Mouse (Mus musculus) erythroid progenitor cell, adult 5-6 weeks (primary cell): ENCODE data around the gene Opn1sw. TPM values are rescaled to one million over a fixed set of nuclear protein-coding genes. Genes with fewer than 3 reads are reported as not detected.
A peak's percentile ranks its signal among the peaks of the same experiment; 100 is the strongest.
"Not testable (repeated sequence)": the region's sequence is repeated elsewhere in the genome, so short reads cannot be mapped to it uniquely, and the experiment has no call there.

Source experiments
- ATAC-seq: replicated peaks from 2 replicates; pipeline ENCODE4 v1.8.0; 2016; ENCODE audit warnings: moderate number of reproducible peaks, mild to moderate bottlenecking, moderate TSS enrichment, inconsistent platforms; ENCODE audit not compliant: poor library complexity, low FRiP score, severe bottlenecking
- total RNA-seq, 2 experiments: library from RNA; stranded (forward) in 1 of 2; stranded (reverse) in 1 of 2; fragments of 150-400 nt in 1 of 2; fragments of 186-747, 209-891 nt in 1 of 2; gene quantifications; 2 replicates each; pipeline versions ENCODE4 v1.2.3 to v1.2.4; 2015 to 2017; ENCODE audit warnings: low replicate concordance in 2 of 2

Opn1sw gene
- total RNA-seq, 2 experiments from 2014 or later: not detected

GRCm38 (mm10) chr6:29348371-29348724, 39.9 kb downstream of the Opn1sw start:
- ATAC-seq: peak; percentile 30

- ATAC-seq: peak; percentile 98
These were observed 40.5 kb downstream of the Opn1sw start, which contains the start of gene Calu for GRCm38 (mm10) chr6:29347665-29348370. TSS of gene Calu (plus strand) at chr6:29348069.

DNA sequence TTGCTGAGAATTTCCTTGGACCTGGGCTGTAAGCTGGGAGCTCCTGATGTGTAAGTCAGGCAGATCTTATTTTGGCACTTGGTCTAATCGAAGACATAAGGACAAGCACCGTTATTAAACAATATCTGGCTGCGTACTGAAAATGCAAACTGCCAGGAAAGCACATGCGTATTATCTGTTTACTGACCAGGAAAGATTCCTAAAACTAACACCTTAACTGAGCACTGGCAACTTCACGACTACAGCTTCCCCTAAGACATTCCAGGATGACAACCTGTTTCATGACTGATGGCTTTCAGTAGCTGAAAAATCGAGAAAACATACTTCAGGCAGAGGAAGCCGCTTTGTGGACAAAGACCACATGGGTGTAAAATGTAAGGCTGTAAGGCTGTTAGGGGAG, 41.1 kb downstream of the Opn1sw start:
- ATAC-seq: no peak

- not testable (repeated sequence) for ATAC-seq
These were observed 41.8 kb downstream of the Opn1sw start for GRCm38 (mm10) chr6:29346512-29346911.

- ATAC-seq: no peak
These were observed 58.8 kb downstream of the Opn1sw start for GRCm38 (mm10) chr6:29329514-29329913.

GRCm38 (mm10) chr6:29326961-29327360, 61.3 kb downstream of the Opn1sw start:
- ATAC-seq: no peak

Other genes starting within 250 kb of the Opn1sw start
- gene Rbm28, start 223.5 kb downstream of the Opn1sw start, total RNA-seq (2015; ENCODE audit: low replicate concordance): 16.9 and 17.6 TPM in 2 replicates
- gene Rbm28, start 223.5 kb downstream of the Opn1sw start, total RNA-seq (2017; ENCODE audit: low replicate concordance): 12.3 and 12.9 TPM in 2 replicates
- gene Prrt4, start 208.9 kb downstream of the Opn1sw start, total RNA-seq (2015; ENCODE audit: low replicate concordance): not detected in 2 replicates
- not detected in 2 replicates for gene Prrt4, start 208.9 kb downstream of the Opn1sw start, total RNA-seq (2017; ENCODE audit: low replicate concordance)
- 4.2 and 20.9 TPM in 2 replicates for gene Impdh1, start 172.1 kb downstream of the Opn1sw start, total RNA-seq (2015; ENCODE audit: low replicate concordance)
- 2.9 and 11.0 TPM in 2 replicates for gene Impdh1, start 172.1 kb downstream of the Opn1sw start, total RNA-seq (2017; ENCODE audit: low replicate concordance)
- 1.7 and 2.2 TPM in 2 replicates for gene Hilpda, start 116.0 kb downstream of the Opn1sw start, total RNA-seq (2015; ENCODE audit: low replicate concordance)
- gene Hilpda, start 116.0 kb downstream of the Opn1sw start, total RNA-seq (2017; ENCODE audit: low replicate concordance): 0.90 and 6.9 TPM in 2 replicates
- gene Fam71f2, start 108.9 kb downstream of the Opn1sw start, total RNA-seq (2015; ENCODE audit: low replicate concordance): not detected in 2 replicates
- not detected in 2 replicates for gene Fam71f2, start 108.9 kb downstream of the Opn1sw start, total RNA-seq (2017; ENCODE audit: low replicate concordance)
- not detected in 2 replicates for gene Fam71f1, start 69.3 kb downstream of the Opn1sw start, total RNA-seq (2015; ENCODE audit: low replicate concordance)
- gene Fam71f1, start 69.3 kb downstream of the Opn1sw start, total RNA-seq (2017; ENCODE audit: low replicate concordance): not detected in 2 replicates
- 23.1 and 26.7 TPM in 2 replicates for gene Calu, start 40.4 kb downstream of the Opn1sw start, total RNA-seq (2015; ENCODE audit: low replicate concordance)
- gene Calu, start 40.4 kb downstream of the Opn1sw start, total RNA-seq (2017; ENCODE audit: low replicate concordance): 41.5 and 53.8 TPM in 2 replicates
- not detected in 2 replicates for gene Ccdc136, start 7.8 kb upstream of the Opn1sw start, total RNA-seq (2015; ENCODE audit: low replicate concordance)
- gene Ccdc136, start 7.8 kb upstream of the Opn1sw start, total RNA-seq (2017; ENCODE audit: low replicate concordance): not detected in 2 replicates
- not detected in 2 replicates for gene Flnc, start 44.8 kb upstream of the Opn1sw start, total RNA-seq (2015; ENCODE audit: low replicate concordance)
- gene Flnc, start 44.8 kb upstream of the Opn1sw start, total RNA-seq (2017; ENCODE audit: low replicate concordance): not detected in 2 replicates
- 66.7 and 71.7 TPM in 2 replicates for gene Atp6v1f, start 79.2 kb upstream of the Opn1sw start, total RNA-seq (2015; ENCODE audit: low replicate concordance)
- gene Atp6v1f, start 79.2 kb upstream of the Opn1sw start, total RNA-seq (2017; ENCODE audit: low replicate concordance): 24.1 and 45.5 TPM in 2 replicates
- gene Atp6v1fnb, start 83.0 kb upstream of the Opn1sw start, total RNA-seq (2015; ENCODE audit: low replicate concordance): not detected in 2 replicates
- gene Atp6v1fnb, start 83.0 kb upstream of the Opn1sw start, total RNA-seq (2017; ENCODE audit: low replicate concordance): 0.64 TPM in 1 of 2 replicates, not detected in the other
- not detected in 2 replicates for gene Kcp, start 119.5 kb upstream of the Opn1sw start, total RNA-seq (2015; ENCODE audit: low replicate concordance)
- gene Kcp, start 119.5 kb upstream of the Opn1sw start, total RNA-seq (2017; ENCODE audit: low replicate concordance): not detected in 2 replicates
- 2.5 and 9.7 TPM in 2 replicates for gene Irf5, start 138.2 kb upstream of the Opn1sw start, total RNA-seq (2015; ENCODE audit: low replicate concordance)
- 6.7 and 13.5 TPM in 2 replicates for gene Irf5, start 138.2 kb upstream of the Opn1sw start, total RNA-seq (2017; ENCODE audit: low replicate concordance)
- 47.6 and 105 TPM in 2 replicates for gene Tnpo3, start 221.4 kb upstream of the Opn1sw start, total RNA-seq (2015; ENCODE audit: low replicate concordance)
- 50.4 and 57.9 TPM in 2 replicates for gene Tnpo3, start 221.4 kb upstream of the Opn1sw start, total RNA-seq (2017; ENCODE audit: low replicate concordance)